Mouse (Mus musculus) splenic B cell, adult 2 months (primary cell): ENCODE measurements around the gene Auh.
A peak's percentile ranks its signal among the peaks of the same experiment; 100 is the strongest.

Experiments
- DNase-seq: peaks from one replicate; pipeline ENCODE4 v3.0.0-alpha.2; 2011; ENCODE audit warnings: low read depth, low spot score
- H3K27me3 ChIP-seq: 2 replicates; pipeline ENCODE4 v1.6.1; 2012; ENCODE audit warnings: mild to moderate bottlenecking, low read length, moderate library complexity, mixed read lengths; ENCODE audit not compliant: control insufficient read depth, poor library complexity, insufficient read depth, severe bottlenecking
- H3K36me3 ChIP-seq: 2 replicates; pipeline ENCODE4 v1.6.1; 2012; ENCODE audit warnings: mild to moderate bottlenecking, low read length, moderate library complexity, mixed read lengths; ENCODE audit not compliant: control insufficient read depth, poor library complexity, insufficient read depth, severe bottlenecking

Auh gene

GRCm38 (mm10) chr13:52929209-52930171, at the start of gene Auh:
Gene Auh, minus strand, starts transcription at chr13:52929681.
- H3K36me3 ChIP-seq = no peaks in the 10 kb centered on the region
- peak; percentile 95 for DNase-seq
- no peaks in the 10 kb centered on the region for H3K27me3 ChIP-seq

GRCm38 (mm10) chr13:52978321-52978981, 49.0 kb upstream of the Auh start:
- peak; percentile 8 for DNase-seq
- Histone ChIP-seq H3K27me3 (peaks cover 2% of the 10 kb centered on the region), H3K36me3 (no peaks in the 10 kb centered on the region)

- H3K27me3 ChIP-seq = peaks cover 2% of the 10 kb centered on the region
- H3K36me3 ChIP-seq = no peaks in the 10 kb centered on the region
- DNase-seq = no peak
Observed at GRCm38 (mm10) chr13:52977757-52978156, 48.3 kb upstream of the Auh start.

- Histone ChIP-seq H3K27me3 (peaks cover 2% of the 10 kb centered on the region), H3K36me3 (no peaks in the 10 kb centered on the region)
- no peak for DNase-seq
Observed at GRCm38 (mm10) chr13:52977221-52977609, 47.7 kb upstream of the Auh start.

- Histone ChIP-seq H3K36me3 (no peaks in the 10 kb centered on the region), H3K27me3 (peaks cover 2% of the 10 kb centered on the region)
- DNase-seq = no peak
Observed at GRCm38 (mm10) chr13:52976510-52977220, 47.2 kb upstream of the Auh start.

- Histone ChIP-seq H3K36me3 (no peaks in the 10 kb centered on the region), H3K27me3 (peaks cover 2% of the 10 kb centered on the region)
- DNase-seq = no peak
Observed at GRCm38 (mm10) chr13:52976130-52976509, 46.6 kb upstream of the Auh start.

GRCm38 (mm10) chr13:52974676-52975075, 45.2 kb upstream of the Auh start:
- Histone ChIP-seq H3K36me3 (no peaks in the 10 kb centered on the region), H3K27me3 (peaks cover 2% of the 10 kb centered on the region)
- no peak for DNase-seq

GRCm38 (mm10) chr13:52973427-52973826, 43.9 kb upstream of the Auh start:
- H3K36me3 ChIP-seq = no peaks in the 10 kb centered on the region
- no peaks in the 10 kb centered on the region for H3K27me3 ChIP-seq
- no peak for DNase-seq

- no peaks in the 10 kb centered on the region for H3K27me3 ChIP-seq
- no peaks in the 10 kb centered on the region for H3K36me3 ChIP-seq
- DNase-seq = no peak
Observed at GRCm38 (mm10) chr13:52972626-52973025, 43.1 kb upstream of the Auh start.

GRCm38 (mm10) chr13:52970876-52971275, 41.4 kb upstream of the Auh start:
- no peaks in the 10 kb centered on the region for H3K36me3 ChIP-seq
- no peaks in the 10 kb centered on the region for H3K27me3 ChIP-seq
- DNase-seq = no peak

GRCm38 (mm10) chr13:52962922-52963321, 33.4 kb upstream of the Auh start:
- no peak for DNase-seq

GRCm38 (mm10) chr13:52962361-52962760, 32.9 kb upstream of the Auh start:
- Histone ChIP-seq H3K27me3 (no peaks in the 10 kb centered on the region), H3K36me3 (no peaks in the 10 kb centered on the region)
- DNase-seq = no peak

More at GRCm38 (mm10) chr13:52962922-52963321, 33.4 kb upstream of the Auh start:
- H3K36me3 ChIP-seq = no peaks in the 10 kb centered on the region
- H3K27me3 ChIP-seq = no peaks in the 10 kb centered on the region

- Histone ChIP-seq H3K27me3 (no peaks in the 10 kb centered on the region), H3K36me3 (no peaks in the 10 kb centered on the region)
- DNase-seq = no peak
Observed at GRCm38 (mm10) chr13:52953779-52954553, 24.5 kb upstream of the Auh start.

GRCm38 (mm10) chr13:52949211-52949610, 19.7 kb upstream of the Auh start:
- no peak for DNase-seq
- Histone ChIP-seq H3K27me3 (no peaks in the 10 kb centered on the region), H3K36me3 (no peaks in the 10 kb centered on the region)
